In the genomic region with DNA sequence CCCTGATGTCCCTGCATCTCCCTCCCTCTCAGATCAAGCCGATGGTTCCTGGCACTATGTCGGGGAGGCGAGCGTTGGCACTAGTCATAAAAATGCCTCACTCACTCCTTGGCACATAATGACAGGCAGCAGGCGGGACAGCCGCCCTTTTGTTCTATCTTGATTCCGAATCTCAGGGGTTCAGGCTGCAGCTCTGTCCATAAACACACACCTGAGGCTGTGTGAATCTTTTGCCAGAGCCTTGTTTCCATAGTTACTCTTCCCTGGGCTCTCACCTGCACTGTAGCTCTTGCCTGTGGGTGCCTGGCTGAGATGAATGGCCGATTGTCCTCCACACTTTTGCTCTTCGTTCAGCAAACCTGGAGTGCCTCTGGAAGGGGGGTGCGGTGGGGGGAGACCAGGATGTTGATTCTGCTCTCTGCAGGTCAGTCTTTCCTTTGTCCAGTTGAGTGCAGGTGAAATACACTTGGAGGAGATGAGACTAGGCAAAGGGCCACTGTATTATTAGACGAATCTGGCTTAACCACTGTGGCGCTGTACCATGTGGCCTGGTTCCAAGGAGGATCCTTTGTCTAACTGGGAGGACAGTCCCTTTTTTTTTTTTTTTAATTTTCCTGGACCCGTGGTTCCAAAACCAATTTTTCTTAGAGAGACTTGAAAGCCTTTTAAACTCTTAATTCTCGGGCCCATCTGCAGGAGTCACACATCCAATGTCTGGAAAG, we compare ENCODE assay signal across 18 mouse cellular contexts. TPM values are rescaled to one million over a fixed set of nuclear protein-coding genes. Genes with fewer than 3 reads are reported as not detected.
A peak's percentile ranks its signal among the peaks of the same experiment; 100 is the strongest.
DNase-seq lines count a peak whose midpoint lies in the region; ATAC-seq and TF ChIP-seq lines count a peak whose summit lies in the region.
"Had no signal": no experiment of that assay in that cellular context is flagged by ENCODE, and none has a peak within 500 bp of the region (broad histone marks: within the 10 kb centered on the region; RNA-seq: fewer than 3 reads in every experiment).

No protein-coding gene starts in this region.

- H3K27me3 ChIP-seq in hindbrain, embryonic 13.5 days = no peaks in the 10 kb centered on the region
- no peaks in the 10 kb centered on the region for H3K27me3 ChIP-seq in hindbrain, embryonic 12.5 days
- H3K27me3 ChIP-seq in cerebellum, adult 2 months (ENCODE audit: control insufficient read depth, insufficient read depth, low read length) = peaks cover 1% of the 10 kb centered on the region; the same call in 1 of the 2 replicates
- H3K27me3 ChIP-seq in hindbrain, embryonic 16.5 days (replicated peaks; ENCODE audit: control insufficient read depth, insufficient read depth, low read length) = no peaks in the 10 kb centered on the region
- H3K27me3 ChIP-seq: embryonic facial prominence, embryonic 13.5 days had no signal

- no peak overlapping the region for H3K4me3 ChIP-seq in hindbrain, embryonic 13.5 days
- H3K4me3 ChIP-seq in hindbrain, embryonic 12.5 days = no peak overlapping the region
- H3K4me3 ChIP-seq in cerebellum, adult 2 months (replicated peaks; ENCODE audit: insufficient read depth, low read depth, low read length) = no peak overlapping the region
- H3K4me3 ChIP-seq in hindbrain, embryonic 16.5 days (ENCODE audit: low read length) = no peak overlapping the region
- H3K4me3 ChIP-seq: embryonic facial prominence, embryonic 13.5 days; limb, embryonic 15.5 days had no signal

- H3K4me1 ChIP-seq in hindbrain, embryonic 13.5 days (replicated peaks) = peaks cover 8% of the 10 kb centered on the region
- 0 out of 2 replicates have a peak, but pooled peaks cover 2% of the 10 kb centered on the region for H3K4me1 ChIP-seq in hindbrain, embryonic 12.5 days
- peaks cover 13% of the 10 kb centered on the region for H3K4me1 ChIP-seq in cerebellum, adult 2 months (ENCODE audit: control insufficient read depth, insufficient read depth, low read length)
- peaks cover 6% of the 10 kb centered on the region for H3K4me1 ChIP-seq in hindbrain, embryonic 16.5 days (ENCODE audit: control insufficient read depth, insufficient read depth, low read depth, low read length)

- H3K4me2 ChIP-seq in hindbrain, embryonic 13.5 days = no peak overlapping the region
- no peak overlapping the region for H3K4me2 ChIP-seq in hindbrain, embryonic 12.5 days (replicated peaks)
- H3K4me2 ChIP-seq in hindbrain, embryonic 16.5 days (ENCODE audit: low read length) = peak overlapping the region; percentile 10; the same call in 1 of the 2 replicates
- H3K4me2 ChIP-seq: embryonic facial prominence, embryonic 13.5 days; limb, embryonic 15.5 days had no signal

- ATAC-seq in hindbrain, embryonic 13.5 days (ENCODE audit: low FRiP score) = no peak
- ATAC-seq in hindbrain, embryonic 12.5 days (ENCODE audit: low FRiP score) = no peak
- peak; percentile 82 for ATAC-seq in hindbrain, embryonic 16.5 days

- H3K9ac ChIP-seq in hindbrain, embryonic 13.5 days = no peak overlapping the region
- H3K9ac ChIP-seq in hindbrain, embryonic 12.5 days = no peak overlapping the region
- H3K9ac ChIP-seq in hindbrain, embryonic 16.5 days (ENCODE audit: low read depth, low read length) = no peak overlapping the region
- H3K9ac ChIP-seq: embryonic facial prominence, embryonic 13.5 days; limb, embryonic 15.5 days had no signal

- H3K36me3 ChIP-seq in hindbrain, embryonic 13.5 days = no peaks in the 10 kb centered on the region
- H3K36me3 ChIP-seq in hindbrain, embryonic 12.5 days = no peaks in the 10 kb centered on the region
- no peaks in the 10 kb centered on the region for H3K36me3 ChIP-seq in hindbrain, embryonic 16.5 days (ENCODE audit: control insufficient read depth, insufficient read depth, low read length)
- H3K36me3 ChIP-seq: embryonic facial prominence, embryonic 13.5 days; limb, embryonic 15.5 days had no signal

- WGBS in hindbrain, embryonic 13.5 days = 68% methylated on average over 14 of the region's 14 CpGs
- 78% methylated on average over 14 of the region's 14 CpGs for WGBS in hindbrain, embryonic 12.5 days
- WGBS in cerebellum, adult 2 months = 16% methylated on average over 14 of the region's 14 CpGs
- WGBS in hindbrain, embryonic 16.5 days = 51% methylated on average over 14 of the region's 14 CpGs

- no peak for TF ChIP-seq CTCF in cerebellum, adult 2 months (IDR thresholded peaks at IDR 0.05; ENCODE audit: borderline replicate concordance, insufficient read depth, low read depth, low read length)

- DNase-seq in Muller cell, postnatal 12 days (ENCODE audit: inconsistent ontology term) = peak; percentile 44
- peak; percentile 41 to 58 for DNase-seq in cerebellum, adult 2 months
- DNase-seq in adrenal gland, adult (ENCODE audit: inconsistent age in 2 of 2, low spot score in 1 of 2) = no peak
- no peak for DNase-seq in urinary bladder, postnatal 36 days (ENCODE audit: low spot score in 2 of 2)
- DNase-seq in adrenal gland, postnatal 4 days (ENCODE audit: low spot score in 2 of 2) = no peak
- DNase-seq: heart, postnatal 14 days; kidney, adult 18-20 months; thymus, postnatal 14 days had no signal

- no peak for TF ChIP-seq POLR2A in cerebellum, adult 2 months (IDR thresholded peaks at IDR 0.05; ENCODE audit: borderline replicate concordance, insufficient read depth, low read length)

- H3K27ac ChIP-seq in hindbrain, embryonic 13.5 days = peak overlapping the region; percentile 23; the same call in 1 of the 2 replicates
- H3K27ac ChIP-seq in hindbrain, embryonic 12.5 days = no peak overlapping the region
- H3K27ac ChIP-seq in cerebellum, adult 2 months (ENCODE audit: insufficient read depth, low read length) = no peak overlapping the region
- H3K27ac ChIP-seq in hindbrain, embryonic 16.5 days (ENCODE audit: low read depth, low read length) = peak overlapping the region; percentile 35; the same call in 1 of the 2 replicates
- H3K27ac ChIP-seq: embryonic facial prominence, embryonic 13.5 days; limb, embryonic 15.5 days had no signal

- H3K9me3 ChIP-seq in hindbrain, embryonic 13.5 days = no peaks in the 10 kb centered on the region
- no peaks in the 10 kb centered on the region for H3K9me3 ChIP-seq in hindbrain, embryonic 12.5 days (replicated peaks)
- no peaks in the 10 kb centered on the region for H3K9me3 ChIP-seq in hindbrain, embryonic 16.5 days (ENCODE audit: control insufficient read depth, low read length)
- H3K9me3 ChIP-seq: embryonic facial prominence, embryonic 13.5 days; limb, embryonic 15.5 days had no signal

RNA-seq across cellular contexts. Expression of gene Syce1l, which starts 48.8 kb away (rescaled TPM):
- polyA plus RNA-seq in hindbrain, embryonic 13.5 days (2015; fragmentation: Nextera tagmentation; extraction: Ambion mirVana) = not detected in 2 replicates
- polyA plus RNA-seq in hindbrain, embryonic 12.5 days (2016; fragmentation: Nextera tagmentation; extraction: Ambion mirVana) = 0.30 TPM in 1 of 2 replicates, not detected in the other
- polyA plus RNA-seq in cerebellum, adult 2 months (2012; rRNA removed) = 0.18 and 0.49 TPM in 2 replicates
- polyA plus RNA-seq in hindbrain, embryonic 16.5 days (2015; fragmentation: Nextera tagmentation; extraction: Ambion mirVana) = 0.43 TPM in 1 of 2 replicates, not detected in the other
- under 1 TPM; 0.70 to 0.87 TPM for total RNA-seq in adrenal gland, postnatal 4 days (2021)
- total RNA-seq: heart, postnatal 14 days; megakaryocyte progenitor cell, adult 5-6 weeks; MEL; neutrophil, adult 5-6 weeks had no signal
- polyA plus RNA-seq: C2C12; embryonic facial prominence, embryonic 13.5 days; gonadal fat pad, adult 2 months; limb, embryonic 15.5 days had no signal

RNA-seq across cellular contexts. Expression of gene Mon1b, which starts 56.4 kb away (rescaled TPM):
- polyA plus RNA-seq in hindbrain, embryonic 13.5 days (2015; fragmentation: Nextera tagmentation; extraction: Ambion mirVana) = 10.7 and 10.9 TPM in 2 replicates
- polyA plus RNA-seq in hindbrain, embryonic 12.5 days (2016; fragmentation: Nextera tagmentation; extraction: Ambion mirVana) = 11.0 and 14.3 TPM in 2 replicates
- 11.2 and 12.4 TPM in 2 replicates for polyA plus RNA-seq in cerebellum, adult 2 months (2012; rRNA removed)
- 11.4 and 14.3 TPM in 2 replicates for polyA plus RNA-seq in hindbrain, embryonic 16.5 days (2015; fragmentation: Nextera tagmentation; extraction: Ambion mirVana)
- total RNA-seq in adrenal gland, postnatal 4 days (2021) = 10 to 100 TPM; 16.1 to 19.1 TPM

Comparison
In these comparisons a context has a peak if more than half of its experiments do, and no peak if none do; other contexts are left out.
1. H3K27ac ChIP-seq: peak in hindbrain, embryonic 13.5 days (single experiment) and hindbrain, embryonic 16.5 days (single experiment); none in hindbrain, embryonic 12.5 days (single experiment) and cerebellum, adult 2 months (single experiment).
2. DNase-seq: peak in Muller cell, postnatal 12 days (single experiment) and cerebellum, adult 2 months (2 of 2); none in adrenal gland, adult (0 of 2), urinary bladder, postnatal 36 days (0 of 2) and adrenal gland, postnatal 4 days (0 of 2).